Mouse (Mus musculus): ENCODE measurements at regions not wholly inside any gene's neighbourhood (a gene's known extent, or its start where the extent isn't known, plus 50 kb on each side); places are given as distances from the start of the nearest gene placed in this dataset.

GRCm38 (mm10) chr6:94900862-94901261 lies 200.9 kb upstream of the Lrig1 start:
- no peak for DNase-seq (ENCODE audit: low spot score)

- DNase-seq (ENCODE audit: low spot score): no peak
Measured at GRCm38 (mm10) chr6:94898881-94899280, 198.9 kb upstream of the Lrig1 start.

GRCm38 (mm10) chr6:94890165-94890564 lies 190.2 kb upstream of the Lrig1 start:
- DNase-seq (ENCODE audit: low spot score): no peak

GRCm38 (mm10) chr6:94889271-94889670 lies 189.3 kb upstream of the Lrig1 start:
- DNase-seq (ENCODE audit: low spot score): no peak

GRCm38 (mm10) chr6:94881139-94881538 lies 181.2 kb upstream of the Lrig1 start:
- no peak for DNase-seq (ENCODE audit: low spot score)

GRCm38 (mm10) chr6:94875841-94876240 lies 175.9 kb upstream of the Lrig1 start:
- DNase-seq (ENCODE audit: low spot score): no peak

GRCm38 (mm10) chr6:94875065-94875464 lies 175.1 kb upstream of the Lrig1 start:
- no peak for DNase-seq (ENCODE audit: low spot score)

GRCm38 (mm10) chr6:94874415-94874814 lies 174.5 kb upstream of the Lrig1 start:
- no peak for DNase-seq (ENCODE audit: low spot score)

- no peak for DNase-seq (ENCODE audit: low spot score)
Measured at GRCm38 (mm10) chr6:94867952-94868351, 168.0 kb upstream of the Lrig1 start.

- no peak for DNase-seq (ENCODE audit: low spot score)
Measured at GRCm38 (mm10) chr6:94865498-94865897, 165.5 kb upstream of the Lrig1 start.

- DNase-seq (ENCODE audit: low spot score): no peak
Measured at GRCm38 (mm10) chr6:94858121-94858621, 158.2 kb upstream of the Lrig1 start.

- no peak for DNase-seq (ENCODE audit: low spot score)
Measured at GRCm38 (mm10) chr6:94850121-94850520, 150.2 kb upstream of the Lrig1 start.

- no peak for DNase-seq (ENCODE audit: low spot score)
Measured at GRCm38 (mm10) chr6:94849533-94849932, 149.6 kb upstream of the Lrig1 start.

- DNase-seq (ENCODE audit: low spot score): no peak
Measured at GRCm38 (mm10) chr6:94848437-94848836, 148.5 kb upstream of the Lrig1 start.

- DNase-seq (ENCODE audit: low spot score): no peak
Measured at GRCm38 (mm10) chr6:94845821-94846220, 145.9 kb upstream of the Lrig1 start.

GRCm38 (mm10) chr6:94842856-94843255 lies 142.9 kb upstream of the Lrig1 start:
- no peak for DNase-seq (ENCODE audit: low spot score)

GRCm38 (mm10) chr6:94841881-94842280 lies 141.9 kb upstream of the Lrig1 start:
- no peak for DNase-seq (ENCODE audit: low spot score)

GRCm38 (mm10) chr6:94835742-94836141 lies 135.8 kb upstream of the Lrig1 start:
- DNase-seq (ENCODE audit: low spot score): no peak

- no peak for DNase-seq (ENCODE audit: low spot score)
Measured at GRCm38 (mm10) chr6:94834551-94834950, 134.6 kb upstream of the Lrig1 start.

GRCm38 (mm10) chr6:94830801-94831200 lies 130.8 kb upstream of the Lrig1 start:
- DNase-seq (ENCODE audit: low spot score): no peak

GRCm38 (mm10) chr6:94829246-94829645 lies 129.3 kb upstream of the Lrig1 start:
- DNase-seq (ENCODE audit: low spot score): no peak

GRCm38 (mm10) chr6:94826656-94827055 lies 126.7 kb upstream of the Lrig1 start:
- DNase-seq (ENCODE audit: low spot score): peak; percentile 83

- no peak for DNase-seq (ENCODE audit: low spot score)
Measured at GRCm38 (mm10) chr6:94818220-94818619, 118.3 kb upstream of the Lrig1 start.

GRCm38 (mm10) chr6:94816161-94816560 lies 116.2 kb upstream of the Lrig1 start:
- DNase-seq (ENCODE audit: low spot score): no peak

GRCm38 (mm10) chr6:94814711-94815110 lies 114.8 kb upstream of the Lrig1 start:
- no peak for DNase-seq (ENCODE audit: low spot score)
